Mouse (Mus musculus) E14TG2a.4 (cell line): ENCODE results near the gene Upf2.

Experiments used
- H3K27me3 ChIP-seq: 2 replicates; pipeline ENCODE4 v1.6.1; 2014; ENCODE audit warnings: low read length, control low read depth; ENCODE audit not compliant: insufficient read depth
- H3K36me3 ChIP-seq: 2 replicates; pipeline ENCODE4 v1.6.1; 2014; ENCODE audit warnings: low read length, control low read depth; ENCODE audit not compliant: insufficient read depth
- H3K4me1 ChIP-seq: replicated peaks from 2 replicates; pipeline ENCODE4 v1.6.1; 2014; ENCODE audit warnings: low read depth, low read length, control low read depth
- H3K4me3 ChIP-seq: replicated peaks from 2 replicates; pipeline ENCODE4 v1.5.1; 2014; ENCODE audit warnings: mild to moderate bottlenecking, low read length
- H3K9me3 ChIP-seq: 2 replicates; pipeline ENCODE4 v1.6.1; 2014; ENCODE audit warnings: low read length, control low read depth
- CTCF ChIP-seq: conservative IDR thresholded peaks from 2 replicates; pipeline ENCODE4 v1.5.1; 2014; ENCODE audit warnings: low read length
- NANOG ChIP-seq: IDR thresholded peaks from 2 replicates; pipeline ENCODE4 v1.6.1; 2014; ENCODE audit warnings: borderline replicate concordance, low read length, mixed read lengths
- POU5F1 ChIP-seq: IDR thresholded peaks from 2 replicates; pipeline ENCODE4 v1.6.1; 2014; ENCODE audit warnings: low read length, borderline replicate concordance

Upf2 gene

GRCm38 (mm10) chr2:6060071-6060804, 109.0 kb downstream of the Upf2 start:
- Histone ChIP-seq H3K36me3 (peaks cover 17% of the 10 kb centered on the region), H3K9me3 (0 out of 2 replicates have a peak, but pooled peaks cover 2% of the 10 kb centered on the region), H3K27me3 (peaks cover 7% of the 10 kb centered on the region; the same call in 1 of the 2 replicates), H3K4me3 (no peak overlapping the region), H3K4me1 (peaks cover 64% of the 10 kb centered on the region)
- TF ChIP-seq CTCF (no peak), POU5F1 (no peak), NANOG (peak; percentile 69; the same call in 1 of the 2 replicates)

DNA sequence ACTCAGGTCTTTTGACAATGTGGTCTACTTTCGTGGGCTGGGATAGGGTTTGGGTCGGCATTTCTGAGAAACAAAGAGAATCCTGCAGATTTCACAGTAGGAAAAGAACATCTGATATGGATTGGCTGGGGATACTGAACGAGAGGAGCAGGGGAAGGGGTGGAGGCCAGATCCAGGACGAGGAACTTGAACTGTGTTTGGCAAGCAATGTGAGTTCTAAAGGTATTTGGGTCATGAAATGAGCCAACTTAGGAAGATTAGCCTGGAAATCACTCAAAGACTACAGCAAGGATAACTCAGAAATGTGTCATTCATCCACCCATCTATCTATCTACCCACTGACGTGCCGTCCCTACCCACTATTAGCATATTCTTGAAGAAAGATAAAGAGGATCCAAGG, 116.1 kb downstream of the Upf2 start:
- Histone ChIP-seq H3K27me3 (peaks cover 10% of the 10 kb centered on the region; the same call in 1 of the 2 replicates), H3K36me3 (no peaks in the 10 kb centered on the region), H3K9me3 (peaks cover 9% of the 10 kb centered on the region), H3K4me3 (no peak overlapping the region), H3K4me1 (peaks cover 54% of the 10 kb centered on the region)
- no peak for TF ChIP-seq NANOG

- peak overlapping the region; percentile 46 for H3K4me3 ChIP-seq
- no peaks in the 10 kb centered on the region for H3K36me3 ChIP-seq
- no peak for TF ChIP-seq NANOG
- TF ChIP-seq CTCF, result no peak
- TF ChIP-seq POU5F1, result no peak
- H3K9me3 ChIP-seq, result peaks cover 9% of the 10 kb centered on the region
- H3K27me3 ChIP-seq, result 0 out of 2 replicates have a peak, but pooled peaks cover 9% of the 10 kb centered on the region
- peaks cover 56% of the 10 kb centered on the region for H3K4me1 ChIP-seq
Measured at GRCm38 (mm10) chr2:6070925-6071324, 119.7 kb downstream of the Upf2 start.

GRCm38 (mm10) chr2:6071598-6072440, 120.5 kb downstream of the Upf2 start:
- Histone ChIP-seq H3K27me3 (0 out of 2 replicates have a peak, but pooled peaks cover 9% of the 10 kb centered on the region), H3K36me3 (no peaks in the 10 kb centered on the region), H3K4me3 (peak overlapping the region; percentile 46), H3K4me1 (peaks cover 63% of the 10 kb centered on the region), H3K9me3 (peaks cover 7% of the 10 kb centered on the region)
- TF ChIP-seq NANOG (no peak), POU5F1 (no peak), CTCF (no peak)

DNA sequence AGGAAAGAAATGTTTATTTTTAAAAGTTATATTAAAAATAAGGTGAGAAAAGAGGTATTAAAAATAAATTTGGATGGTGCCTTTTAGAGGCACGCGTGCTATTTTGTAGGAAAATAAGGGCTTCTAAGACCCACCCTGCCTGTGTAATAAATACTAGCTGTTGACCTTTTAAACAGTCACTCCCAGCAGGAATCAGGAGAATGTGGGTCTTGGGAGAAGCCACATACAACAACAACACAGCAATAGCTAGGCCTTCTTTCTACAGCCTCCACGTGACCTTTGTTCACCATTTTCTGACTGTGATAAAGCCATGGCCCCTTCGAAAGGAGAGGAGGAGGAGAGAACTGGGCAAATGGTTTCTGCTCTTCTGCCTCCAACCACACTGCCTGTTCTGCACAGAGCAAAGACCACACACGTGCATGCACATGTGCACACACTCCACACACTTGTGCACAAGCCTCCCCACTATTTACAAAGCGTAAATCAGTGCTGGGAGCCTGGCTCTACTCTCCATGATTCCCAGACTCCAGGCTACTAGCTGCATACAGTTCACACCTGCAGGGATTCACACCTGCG, 121.5 kb downstream of the Upf2 start:
- Histone ChIP-seq H3K4me3 (no peak overlapping the region), H3K4me1 (peaks cover 72% of the 10 kb centered on the region), H3K36me3 (no peaks in the 10 kb centered on the region), H3K27me3 (0 out of 2 replicates have a peak, but pooled peaks cover 9% of the 10 kb centered on the region), H3K9me3 (no peaks in the 10 kb centered on the region)
- no peak for TF ChIP-seq NANOG
- no peak for TF ChIP-seq POU5F1
- TF ChIP-seq CTCF, result no peak

DNA sequence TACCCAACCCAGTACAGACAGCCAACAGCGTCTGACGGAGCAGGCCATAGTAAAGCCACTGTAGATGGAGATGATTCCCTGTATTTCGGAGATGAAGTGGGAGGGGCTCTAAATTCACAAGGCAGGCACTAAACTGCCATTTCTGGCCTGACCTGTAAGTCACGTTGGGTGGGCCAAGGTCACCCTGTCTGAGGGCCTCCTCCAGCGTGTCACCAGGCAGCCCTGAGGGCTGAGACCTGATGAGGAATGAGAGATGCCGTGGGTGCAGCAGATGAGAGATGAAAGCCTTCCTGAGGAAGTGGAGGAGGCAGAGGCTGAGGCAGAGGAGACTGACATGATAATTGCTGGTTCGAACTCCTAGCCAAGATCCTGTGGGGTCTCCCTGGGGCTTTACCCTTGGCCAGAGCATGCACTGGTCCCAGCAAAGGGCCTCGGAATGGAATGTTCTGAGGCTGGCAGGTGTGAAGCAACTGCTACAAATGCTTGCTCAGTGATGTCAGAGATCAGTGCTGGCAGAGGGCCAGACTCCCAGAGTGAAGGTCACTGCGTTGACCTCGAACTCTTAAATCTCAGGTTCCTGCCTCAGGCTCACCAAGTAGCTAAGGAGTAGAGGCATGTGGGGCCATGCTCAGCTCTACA, 123.7 kb downstream of the Upf2 start:
- H3K36me3 ChIP-seq, result no peaks in the 10 kb centered on the region
- no peaks in the 10 kb centered on the region for H3K9me3 ChIP-seq
- no peak overlapping the region for H3K4me3 ChIP-seq
- H3K4me1 ChIP-seq, result peaks cover 74% of the 10 kb centered on the region
- TF ChIP-seq CTCF (no peak), POU5F1 (no peak), NANOG (no peak)
- H3K27me3 ChIP-seq, result peaks cover 9% of the 10 kb centered on the region; the same call in 1 of the 2 replicates

- TF ChIP-seq NANOG (no peak), CTCF (no peak), POU5F1 (no peak)
- H3K4me1 ChIP-seq, result peaks cover 71% of the 10 kb centered on the region
- peaks cover 9% of the 10 kb centered on the region; the same call in 1 of the 2 replicates for H3K27me3 ChIP-seq
- no peak overlapping the region for H3K4me3 ChIP-seq
- no peaks in the 10 kb centered on the region for H3K9me3 ChIP-seq
- H3K36me3 ChIP-seq, result no peaks in the 10 kb centered on the region
Measured at GRCm38 (mm10) chr2:6075530-6075896, 124.2 kb downstream of the Upf2 start.

DNA sequence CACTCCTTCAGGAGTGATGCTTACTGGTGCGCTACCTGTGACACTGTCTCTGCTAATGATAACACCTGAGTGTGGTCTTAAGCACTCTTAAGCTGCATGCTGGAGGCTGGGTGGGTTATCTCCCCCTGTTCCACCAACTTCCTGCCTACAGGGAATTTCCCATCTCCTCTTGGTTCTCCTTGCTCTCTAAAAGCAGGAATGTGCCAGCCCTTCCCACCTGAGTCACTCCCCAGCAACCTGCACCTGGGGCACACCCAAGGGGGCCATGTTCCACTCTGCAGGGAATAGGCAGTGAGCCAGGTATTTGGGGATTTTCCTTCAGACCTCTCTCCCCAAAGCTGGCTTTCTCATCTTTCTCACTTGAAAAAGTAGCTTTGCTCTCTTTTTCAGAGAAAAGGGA, 128.8 kb downstream of the Upf2 start:
- H3K4me1 ChIP-seq, result peaks cover 39% of the 10 kb centered on the region
- peaks cover 8% of the 10 kb centered on the region; the same call in 1 of the 2 replicates for H3K27me3 ChIP-seq
- no peaks in the 10 kb centered on the region for H3K9me3 ChIP-seq
- no peaks in the 10 kb centered on the region for H3K36me3 ChIP-seq
- H3K4me3 ChIP-seq, result no peak overlapping the region
- TF ChIP-seq NANOG (no peak), POU5F1 (no peak)
